Mouse (Mus musculus): Measurements from ENCODE around the gene Flvcr1. TPM values are rescaled to one million over a fixed set of nuclear protein-coding genes. Genes with fewer than 3 reads are reported as not detected.
"Not testable (repeated sequence)": the region's sequence is repeated elsewhere in the genome, so short reads cannot be mapped to it uniquely, and the experiment has no call there.

Gene Flvcr1
- polyA plus RNA-seq, 1 experiment from 2014 or later, result 3.3 TPM

GRCm38 (mm10) chr1:191046231-191046824 is 20.4 kb upstream of the Flvcr1 start:
- Histone ChIP-seq H3K27me3 (ENCODE audit: control insufficient read depth, insufficient read depth, low read length) (no peaks in the 10 kb centered on the region), H3K4me3 (ENCODE audit: low read length) (no peak overlapping the region), H3K9ac (ENCODE audit: low read length) (no peak overlapping the region), H3K36me3 (ENCODE audit: control insufficient read depth, insufficient read depth) (no peaks in the 10 kb centered on the region), H3K4me2 (ENCODE audit: low read depth, low read length) (no peak overlapping the region), H3K9me3 (replicated peaks; ENCODE audit: control insufficient read depth, low read length) (no peaks in the 10 kb centered on the region), H3K4me1 (ENCODE audit: control insufficient read depth, insufficient read depth, low read length) (no peaks in the 10 kb centered on the region), H3K27ac (ENCODE audit: low read length) (no peak overlapping the region)
- ATAC-seq (replicated peaks; ENCODE audit: extremely low read depth, insufficient read depth, low FRiP score), result no peak
- 61% methylated on average over 7 of the region's 7 CpGs for WGBS

- no peak overlapping the region for H3K9ac ChIP-seq (ENCODE audit: low read length)
- no peaks in the 10 kb centered on the region for H3K27me3 ChIP-seq (ENCODE audit: control insufficient read depth, insufficient read depth, low read length)
- H3K4me2 ChIP-seq (ENCODE audit: low read depth, low read length), result no peak overlapping the region
- H3K27ac ChIP-seq (ENCODE audit: low read length), result no peak overlapping the region
- H3K9me3 ChIP-seq (replicated peaks; ENCODE audit: control insufficient read depth, low read length), result no peaks in the 10 kb centered on the region
- no peak for ATAC-seq (replicated peaks; ENCODE audit: extremely low read depth, insufficient read depth, low FRiP score)
- no peaks in the 10 kb centered on the region for H3K4me1 ChIP-seq (ENCODE audit: control insufficient read depth, insufficient read depth, low read length)
- no peak overlapping the region for H3K4me3 ChIP-seq (ENCODE audit: low read length)
- 85% methylated on average over 2 of the region's 2 CpGs for WGBS
- no peaks in the 10 kb centered on the region for H3K36me3 ChIP-seq (ENCODE audit: control insufficient read depth, insufficient read depth)
Observed at GRCm38 (mm10) chr1:191045264-191045663, 19.3 kb upstream of the Flvcr1 start.

GRCm38 (mm10) chr1:191042688-191043087 is 16.7 kb upstream of the Flvcr1 start:
- no peak overlapping the region for H3K9ac ChIP-seq (ENCODE audit: low read length)
- WGBS, result 53% methylated on average over 3 of the region's 3 CpGs

GRCm38 (mm10) chr1:191042106-191042505 is 16.1 kb upstream of the Flvcr1 start:
- H3K9me3 ChIP-seq (replicated peaks; ENCODE audit: control insufficient read depth, low read length), result no peaks in the 10 kb centered on the region
- H3K4me2 ChIP-seq (ENCODE audit: low read depth, low read length), result no peak overlapping the region
- no peaks in the 10 kb centered on the region for H3K4me1 ChIP-seq (ENCODE audit: control insufficient read depth, insufficient read depth, low read length)
- H3K9ac ChIP-seq (ENCODE audit: low read length), result no peak overlapping the region
- ATAC-seq (replicated peaks; ENCODE audit: extremely low read depth, insufficient read depth, low FRiP score), result no peak
- no peak overlapping the region for H3K4me3 ChIP-seq (ENCODE audit: low read length)
- WGBS, result 68% methylated on average over 5 of the region's 5 CpGs
- no peak overlapping the region for H3K27ac ChIP-seq (ENCODE audit: low read length)
- H3K36me3 ChIP-seq (ENCODE audit: control insufficient read depth, insufficient read depth), result no peaks in the 10 kb centered on the region
- no peaks in the 10 kb centered on the region for H3K27me3 ChIP-seq (ENCODE audit: control insufficient read depth, insufficient read depth, low read length)

More at GRCm38 (mm10) chr1:191042688-191043087, 16.7 kb upstream of the Flvcr1 start:
- Histone ChIP-seq H3K27ac (ENCODE audit: low read length) (no peak overlapping the region), H3K36me3 (ENCODE audit: control insufficient read depth, insufficient read depth) (no peaks in the 10 kb centered on the region), H3K27me3 (ENCODE audit: control insufficient read depth, insufficient read depth, low read length) (no peaks in the 10 kb centered on the region), H3K4me3 (ENCODE audit: low read length) (no peak overlapping the region), H3K9me3 (replicated peaks; ENCODE audit: control insufficient read depth, low read length) (no peaks in the 10 kb centered on the region), H3K4me1 (ENCODE audit: control insufficient read depth, insufficient read depth, low read length) (no peaks in the 10 kb centered on the region), H3K4me2 (ENCODE audit: low read depth, low read length) (no peak overlapping the region)
- no peak for ATAC-seq (replicated peaks; ENCODE audit: extremely low read depth, insufficient read depth, low FRiP score)

GRCm38 (mm10) chr1:191041352-191041751 is 15.4 kb upstream of the Flvcr1 start:
- H3K9ac ChIP-seq (ENCODE audit: low read length), result no peak overlapping the region
- no peak for ATAC-seq (replicated peaks; ENCODE audit: extremely low read depth, insufficient read depth, low FRiP score)
- H3K4me1 ChIP-seq (ENCODE audit: control insufficient read depth, insufficient read depth, low read length), result no peaks in the 10 kb centered on the region
- no peaks in the 10 kb centered on the region for H3K9me3 ChIP-seq (replicated peaks; ENCODE audit: control insufficient read depth, low read length)
- no peaks in the 10 kb centered on the region for H3K27me3 ChIP-seq (ENCODE audit: control insufficient read depth, insufficient read depth, low read length)
- no peak overlapping the region for H3K4me2 ChIP-seq (ENCODE audit: low read depth, low read length)
- H3K4me3 ChIP-seq (ENCODE audit: low read length), result no peak overlapping the region
- H3K36me3 ChIP-seq (ENCODE audit: control insufficient read depth, insufficient read depth), result no peaks in the 10 kb centered on the region
- H3K27ac ChIP-seq (ENCODE audit: low read length), result no peak overlapping the region

- no peak for ATAC-seq (replicated peaks; ENCODE audit: extremely low read depth, insufficient read depth, low FRiP score)
- Histone ChIP-seq H3K4me3 (ENCODE audit: low read length) (no peak overlapping the region), H3K4me2 (ENCODE audit: low read depth, low read length) (no peak overlapping the region), H3K9me3 (replicated peaks; ENCODE audit: control insufficient read depth, low read length) (no peaks in the 10 kb centered on the region), H3K27ac (ENCODE audit: low read length) (no peak overlapping the region), H3K36me3 (ENCODE audit: control insufficient read depth, insufficient read depth) (no peaks in the 10 kb centered on the region), H3K27me3 (ENCODE audit: control insufficient read depth, insufficient read depth, low read length) (no peaks in the 10 kb centered on the region), H3K9ac (ENCODE audit: low read length) (no peak overlapping the region), H3K4me1 (ENCODE audit: control insufficient read depth, insufficient read depth, low read length) (no peaks in the 10 kb centered on the region)
- WGBS, result 88% methylated on average over 4 of the region's 4 CpGs
Observed at GRCm38 (mm10) chr1:191037999-191038398, 12.0 kb upstream of the Flvcr1 start.

- H3K4me3 ChIP-seq (ENCODE audit: low read length), result no peak within 1 kb of the TSS
- no peaks in the 10 kb centered on the region for H3K4me1 ChIP-seq (ENCODE audit: control insufficient read depth, insufficient read depth, low read length)
- H3K9ac ChIP-seq (ENCODE audit: low read length), result no peak within 1 kb of the TSS
- no peaks in the 10 kb centered on the region for H3K36me3 ChIP-seq (ENCODE audit: control insufficient read depth, insufficient read depth)
- H3K27me3 ChIP-seq (ENCODE audit: control insufficient read depth, insufficient read depth, low read length), result no peaks in the 10 kb centered on the region
- no peak for ATAC-seq (replicated peaks; ENCODE audit: extremely low read depth, insufficient read depth, low FRiP score)
- H3K27ac ChIP-seq (ENCODE audit: low read length), result no peak within 1 kb of the TSS
- H3K9me3 ChIP-seq (replicated peaks; ENCODE audit: control insufficient read depth, low read length), result no peaks in the 10 kb centered on the region
- H3K4me2 ChIP-seq (ENCODE audit: low read depth, low read length), result no peak within 1 kb of the TSS
- 61% methylated on average over 6 of the region's 6 CpGs for WGBS
Observed at GRCm38 (mm10) chr1:191036554-191037334, 10.8 kb upstream of the Flvcr1 start, which contains the start of gene Spata45. TSS of gene Spata45 (plus strand) at chr1:191036639.

GRCm38 (mm10) chr1:191035649-191036048 is 9.7 kb upstream of the Flvcr1 start:
- no peaks in the 10 kb centered on the region for H3K27me3 ChIP-seq (ENCODE audit: control insufficient read depth, insufficient read depth, low read length)
- WGBS, result 39% methylated on average over 4 of the region's 4 CpGs
- no peak for ATAC-seq (replicated peaks; ENCODE audit: extremely low read depth, insufficient read depth, low FRiP score)

GRCm38 (mm10) chr1:191030922-191031425 is 5.0 kb upstream of the Flvcr1 start:
- H3K4me2 ChIP-seq (ENCODE audit: low read depth, low read length); H3K9me3 ChIP-seq (replicated peaks; ENCODE audit: control insufficient read depth, low read length); H3K9ac ChIP-seq (ENCODE audit: low read length); H3K36me3 ChIP-seq (ENCODE audit: control insufficient read depth, insufficient read depth); H3K4me3 ChIP-seq (ENCODE audit: low read length); ATAC-seq (replicated peaks; ENCODE audit: extremely low read depth, insufficient read depth, low FRiP score); H3K4me1 ChIP-seq (ENCODE audit: control insufficient read depth, insufficient read depth, low read length); H3K27me3 ChIP-seq (ENCODE audit: control insufficient read depth, insufficient read depth, low read length); H3K27ac ChIP-seq (ENCODE audit: low read length): not testable (repeated sequence)
- WGBS, result 49% methylated on average over 6 of the region's 6 CpGs

More at GRCm38 (mm10) chr1:191035649-191036048, 9.7 kb upstream of the Flvcr1 start:
- Histone ChIP-seq H3K4me1 (ENCODE audit: control insufficient read depth, insufficient read depth, low read length) (no peaks in the 10 kb centered on the region), H3K9me3 (replicated peaks; ENCODE audit: control insufficient read depth, low read length) (no peaks in the 10 kb centered on the region), H3K4me3 (ENCODE audit: low read length) (no peak overlapping the region), H3K27ac (ENCODE audit: low read length) (no peak overlapping the region), H3K4me2 (ENCODE audit: low read depth, low read length) (no peak overlapping the region), H3K9ac (ENCODE audit: low read length) (no peak overlapping the region), H3K36me3 (ENCODE audit: control insufficient read depth, insufficient read depth) (no peaks in the 10 kb centered on the region)
